Mouse (Mus musculus) E14TG2a.4 (cell line): ENCODE measurements around the gene Ass1.

Source experiments
- CTCF ChIP-seq: conservative IDR thresholded peaks from 2 replicates; pipeline ENCODE4 v1.5.1; 2014; ENCODE audit warnings: low read length
- NANOG ChIP-seq: IDR thresholded peaks from 2 replicates; pipeline ENCODE4 v1.6.1; 2014; ENCODE audit warnings: borderline replicate concordance, low read length, mixed read lengths
- POU5F1 ChIP-seq: IDR thresholded peaks from 2 replicates; pipeline ENCODE4 v1.6.1; 2014; ENCODE audit warnings: low read length, borderline replicate concordance

DNA sequence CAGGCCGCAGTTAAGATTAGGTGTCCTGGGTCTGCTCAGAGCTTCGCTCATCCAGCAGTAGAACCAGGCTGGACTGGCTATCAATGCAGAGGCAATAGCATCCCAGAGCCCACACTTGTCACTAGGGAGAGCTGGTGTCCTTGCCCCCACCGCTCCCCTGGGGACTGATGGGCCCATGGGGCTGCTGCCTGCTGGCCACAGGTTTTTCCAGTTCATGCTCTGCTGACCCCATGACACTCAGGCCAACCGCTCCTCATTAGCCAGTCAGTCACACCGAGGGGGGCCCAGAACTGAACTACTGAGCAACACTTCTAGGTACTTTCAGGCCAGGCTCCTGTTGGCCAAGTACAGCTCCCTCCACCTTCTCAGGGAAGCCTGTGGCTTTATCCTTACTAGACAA lies 24.3 kb downstream of the Ass1 start:
- TF ChIP-seq CTCF (no peak), POU5F1 (no peak), NANOG (no peak)
